Mouse (Mus musculus) forebrain, embryonic 10.5 days (tissue): ENCODE measurements around the gene Apln. TPM values are rescaled to one million over a fixed set of nuclear protein-coding genes. Genes with fewer than 3 reads are reported as not detected.

Experiments used
- DNase-seq: peaks from one replicate; pipeline ENCODE4 v3.0.0-alpha.2; 2017; ENCODE audit warnings: low spot score; ENCODE audit errors: extremely low spot score
- H3K27ac ChIP-seq: fragments of 300-500 bp; sonication (generic); 2 replicates; pipeline ENCODE4 v1.5.1; 2016; ENCODE audit warnings: mild to moderate bottlenecking
- H3K27me3 ChIP-seq: fragments of 300-500 bp; sonication (generic); 2 replicates; pipeline ENCODE4 v1.6.1; 2016; ENCODE audit warnings: mild to moderate bottlenecking; ENCODE audit not compliant: poor library complexity, severe bottlenecking
- H3K36me3 ChIP-seq: fragments of 300-500 bp; sonication (generic); replicated peaks from 2 replicates; pipeline ENCODE4 v1.6.1; 2016; ENCODE audit warnings: mild to moderate bottlenecking, moderate library complexity
- H3K4me1 ChIP-seq: fragments of 300-500 bp; sonication (generic); 2 replicates; pipeline ENCODE4 v1.6.1; 2016
- H3K4me3 ChIP-seq: fragments of 300-500 bp; sonication (generic); 2 replicates; pipeline ENCODE4 v1.5.1; 2016; ENCODE audit warnings: mild to moderate bottlenecking, moderate library complexity
- H3K9me3 ChIP-seq: fragments of 300-500 bp; sonication (generic); 2 replicates; pipeline ENCODE4 v1.6.1; 2016; ENCODE audit warnings: mild to moderate bottlenecking, moderate library complexity
- WGBS: fragments of 180-500 bp; shearing (Covaris S2); methylation state at CpG from one replicate; pipeline ENCODE4 v1.1.7; 2016; 5-methylcytosine and 5-hydroxymethylcytosine counted together
- polyA plus RNA-seq: library from polyadenylated mRNA; unstranded; fragments of >200 nt; fragmentation: Nextera tagmentation; extraction: Ambion mirVana; gene quantifications from 2 replicates; pipeline ENCODE4 v1.2.1, GENCODE M21; 2016

Gene Apln
- polyA plus RNA-seq: 4.7 and 5.3 TPM in 2 replicates

GRCm38 (mm10) chrX:48034144-48035113 lies at the start of gene Apln:
TSS of gene Apln (minus strand) at chrX:48034853.
- peaks cover 60% of the 10 kb centered on the region for H3K27me3 ChIP-seq

GRCm38 (mm10) chrX:48082364-48082763 lies 47.7 kb upstream of the Apln start:
- Histone ChIP-seq H3K36me3 (no peaks in the 10 kb centered on the region), H3K4me1 (no peaks in the 10 kb centered on the region), H3K27ac (no peak overlapping the region), H3K4me3 (no peak overlapping the region), H3K27me3 (no peaks in the 10 kb centered on the region), H3K9me3 (no peaks in the 10 kb centered on the region)
- WGBS: 81% methylated on average over 5 of the region's 5 CpGs
- no peak for DNase-seq

More at GRCm38 (mm10) chrX:48034144-48035113, at the start of gene Apln:
- H3K4me3 ChIP-seq: peak within 1 kb of the TSS; percentile 64
- WGBS: 26% methylated on average over 73 of the region's 73 CpGs
- peaks cover 22% of the 10 kb centered on the region; the same call in 1 of the 2 replicates for H3K4me1 ChIP-seq
- peak; percentile 31 for DNase-seq
- H3K27ac ChIP-seq: peak within 1 kb of the TSS; percentile 86
- H3K9me3 ChIP-seq: no peaks in the 10 kb centered on the region
- no peaks in the 10 kb centered on the region for H3K36me3 ChIP-seq

GRCm38 (mm10) chrX:48076806-48077425 lies 42.3 kb upstream of the Apln start:
- H3K27me3 ChIP-seq: peaks cover 20% of the 10 kb centered on the region
- WGBS: 91% methylated on average over 4 of the region's 4 CpGs

GRCm38 (mm10) chrX:48074691-48075090 lies 40.0 kb upstream of the Apln start:
- H3K27ac ChIP-seq: no peak overlapping the region
- H3K9me3 ChIP-seq: no peaks in the 10 kb centered on the region
- H3K4me3 ChIP-seq: no peak overlapping the region
- H3K27me3 ChIP-seq: peaks cover 26% of the 10 kb centered on the region
- no peaks in the 10 kb centered on the region for H3K36me3 ChIP-seq
- H3K4me1 ChIP-seq: no peaks in the 10 kb centered on the region
- WGBS: 82% methylated on average over 3 of the region's 3 CpGs
- no peak for DNase-seq

More at GRCm38 (mm10) chrX:48076806-48077425, 42.3 kb upstream of the Apln start:
- Histone ChIP-seq H3K36me3 (no peaks in the 10 kb centered on the region), H3K27ac (no peak overlapping the region), H3K4me3 (no peak overlapping the region), H3K4me1 (no peaks in the 10 kb centered on the region), H3K9me3 (no peaks in the 10 kb centered on the region)
- DNase-seq: no peak

GRCm38 (mm10) chrX:48072401-48072800 lies 37.7 kb upstream of the Apln start:
- H3K27me3 ChIP-seq: peaks cover 26% of the 10 kb centered on the region
- H3K9me3 ChIP-seq: no peaks in the 10 kb centered on the region
- WGBS: 22% methylated on average over 5 of the region's 5 CpGs
- H3K4me3 ChIP-seq: no peak overlapping the region
- DNase-seq: no peak
- no peaks in the 10 kb centered on the region for H3K4me1 ChIP-seq
- H3K36me3 ChIP-seq: no peaks in the 10 kb centered on the region
- H3K27ac ChIP-seq: no peak overlapping the region

GRCm38 (mm10) chrX:48071961-48072360 lies 37.3 kb upstream of the Apln start:
- Histone ChIP-seq H3K27me3 (peaks cover 26% of the 10 kb centered on the region), H3K4me3 (no peak overlapping the region), H3K36me3 (no peaks in the 10 kb centered on the region), H3K27ac (no peak overlapping the region), H3K4me1 (no peaks in the 10 kb centered on the region), H3K9me3 (no peaks in the 10 kb centered on the region)
- 19% methylated on average over 3 of the region's 3 CpGs for WGBS
- no peak for DNase-seq

- 78% methylated on average over 3 of the region's 3 CpGs for WGBS
- Histone ChIP-seq H3K4me3 (no peak overlapping the region), H3K9me3 (no peaks in the 10 kb centered on the region), H3K4me1 (peaks cover 6% of the 10 kb centered on the region), H3K36me3 (no peaks in the 10 kb centered on the region), H3K27ac (no peak overlapping the region), H3K27me3 (peaks cover 6% of the 10 kb centered on the region)
- DNase-seq: no peak
Measured at GRCm38 (mm10) chrX:48066891-48067290, 32.2 kb upstream of the Apln start.

GRCm38 (mm10) chrX:48064166-48064853 lies 29.7 kb upstream of the Apln start:
- no peak for DNase-seq
- Histone ChIP-seq H3K36me3 (no peaks in the 10 kb centered on the region), H3K4me3 (no peak overlapping the region), H3K9me3 (no peaks in the 10 kb centered on the region), H3K27me3 (no peaks in the 10 kb centered on the region), H3K4me1 (peaks cover 6% of the 10 kb centered on the region), H3K27ac (no peak overlapping the region)
- 34% methylated on average over 5 of the region's 5 CpGs for WGBS

- no peak for DNase-seq
- H3K9me3 ChIP-seq: no peaks in the 10 kb centered on the region
- H3K4me3 ChIP-seq: no peak overlapping the region
- H3K27ac ChIP-seq: no peak overlapping the region
- 68% methylated on average over 4 of the region's 4 CpGs for WGBS
- H3K4me1 ChIP-seq: peaks cover 6% of the 10 kb centered on the region
- H3K36me3 ChIP-seq: no peaks in the 10 kb centered on the region
- no peaks in the 10 kb centered on the region for H3K27me3 ChIP-seq
Measured at GRCm38 (mm10) chrX:48062481-48062880, 27.8 kb upstream of the Apln start.

- H3K27me3 ChIP-seq: peaks cover 38% of the 10 kb centered on the region
- H3K4me3 ChIP-seq: peak overlapping the region; percentile 46
- H3K4me1 ChIP-seq: peaks cover 14% of the 10 kb centered on the region; the same call in 1 of the 2 replicates
- H3K36me3 ChIP-seq: no peaks in the 10 kb centered on the region
- DNase-seq: peak; percentile 19
- WGBS: 28% methylated on average over 31 of the region's 31 CpGs
- H3K9me3 ChIP-seq: no peaks in the 10 kb centered on the region
- H3K27ac ChIP-seq: peak overlapping the region; percentile 70; the same call in 1 of the 2 replicates
Measured at GRCm38 (mm10) chrX:48054186-48055015, 19.7 kb upstream of the Apln start.

GRCm38 (mm10) chrX:48053743-48054142 lies 19.1 kb upstream of the Apln start:
- Histone ChIP-seq H3K9me3 (no peaks in the 10 kb centered on the region), H3K27me3 (peaks cover 38% of the 10 kb centered on the region), H3K4me1 (peaks cover 14% of the 10 kb centered on the region; the same call in 1 of the 2 replicates), H3K36me3 (no peaks in the 10 kb centered on the region), H3K4me3 (peak overlapping the region; percentile 46; the same call in 1 of the 2 replicates), H3K27ac (no peak overlapping the region)
- WGBS: 54% methylated on average over 3 of the region's 3 CpGs
- DNase-seq: no peak

GRCm38 (mm10) chrX:48046315-48046714 lies 11.7 kb upstream of the Apln start:
- no peak overlapping the region for H3K27ac ChIP-seq
- WGBS: 86% methylated on average over 2 of the region's 2 CpGs
- no peak for DNase-seq
- H3K27me3 ChIP-seq: peaks cover 10% of the 10 kb centered on the region; the same call in 1 of the 2 replicates
- H3K4me3 ChIP-seq: no peak overlapping the region
- no peaks in the 10 kb centered on the region for H3K9me3 ChIP-seq
- peaks cover 3% of the 10 kb centered on the region; the same call in 1 of the 2 replicates for H3K4me1 ChIP-seq
- no peaks in the 10 kb centered on the region for H3K36me3 ChIP-seq
